Mouse (Mus musculus): Measurements from ENCODE around the gene Polr2g.

The Polr2g gene

DNA sequence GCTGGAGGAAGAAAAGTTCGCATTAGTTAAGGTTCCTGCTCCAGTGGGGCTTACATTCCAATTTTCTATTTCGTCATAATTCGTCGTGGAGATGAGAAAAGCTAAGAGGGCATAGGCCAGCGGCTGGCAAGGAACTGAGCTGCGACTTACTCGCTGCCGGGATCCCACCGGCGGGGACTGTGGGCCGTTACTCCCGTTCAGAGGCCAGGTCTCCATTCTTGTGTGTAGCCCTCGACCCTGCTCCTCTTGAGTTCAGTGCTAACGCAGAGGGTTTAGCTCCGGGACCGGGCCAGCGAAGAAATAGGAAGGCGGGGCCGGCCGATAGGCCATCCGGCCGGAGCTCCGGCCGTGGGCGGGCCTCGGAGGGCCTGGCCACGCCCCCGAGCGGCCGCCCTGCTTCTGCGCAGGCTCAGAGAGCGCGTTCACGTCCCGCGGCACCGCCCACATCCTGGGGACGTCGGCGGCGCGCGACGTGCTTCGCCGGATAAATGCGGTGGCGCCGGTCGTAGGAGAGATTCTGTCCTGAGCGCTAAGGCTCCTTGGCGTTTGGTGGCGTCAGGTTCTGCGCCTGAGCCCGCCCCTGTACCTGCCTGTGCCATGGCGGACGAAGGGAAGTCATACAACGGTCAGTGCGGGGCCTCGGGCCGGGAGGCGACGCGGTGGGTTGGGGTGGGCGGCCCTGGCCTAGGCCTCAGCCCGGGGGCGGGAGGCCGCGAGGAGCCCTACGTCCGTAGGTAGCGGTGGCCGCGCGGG is 41.6 kb downstream of the Polr2g start, which contains the start of gene Nxf1:
TSS of gene Nxf1 (plus strand) at position 439 of the 753 bp plus-strand sequence.
- DNase-seq: peak; percentile 96

DNA sequence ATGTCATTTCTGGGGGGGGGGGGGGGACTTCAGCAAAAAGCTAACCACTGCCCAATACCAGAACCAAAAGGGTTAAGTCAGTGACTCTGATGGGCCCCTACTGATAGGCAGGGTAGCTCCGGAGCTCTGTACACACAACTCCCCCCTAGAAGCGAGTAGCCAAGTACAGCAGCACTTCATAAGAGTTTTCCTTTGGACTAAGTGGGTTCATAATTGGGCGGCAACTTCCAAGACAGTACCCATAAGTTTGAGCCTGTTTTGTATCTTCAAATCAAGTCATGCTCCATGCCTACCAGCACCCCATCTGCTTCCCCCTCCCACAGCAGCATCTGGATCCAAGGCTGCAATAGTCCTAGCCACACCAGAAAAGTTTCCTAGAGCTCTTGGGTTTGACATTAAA is 42.7 kb downstream of the Polr2g start:
- no peak for DNase-seq

DNA sequence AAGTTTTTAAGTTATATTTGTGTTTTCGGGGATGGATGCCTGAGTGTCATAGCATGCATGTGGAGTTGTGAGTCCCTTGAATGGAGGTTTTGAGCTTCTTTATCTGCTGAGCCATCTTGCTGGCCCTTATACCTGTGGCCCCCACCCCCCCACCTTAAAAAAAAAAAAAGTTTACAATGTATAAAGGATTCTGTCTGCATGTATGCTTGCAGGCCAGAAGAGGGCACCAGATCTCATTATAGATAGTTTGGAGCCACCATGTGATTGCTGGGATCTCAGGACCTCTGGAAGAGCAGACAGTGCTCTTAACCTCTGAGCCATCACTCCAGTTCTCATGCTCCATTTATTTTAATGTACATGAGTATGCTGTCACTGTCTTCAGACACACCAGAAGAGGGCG is 51.0 kb downstream of the Polr2g start:
- DNase-seq: no peak

DNA sequence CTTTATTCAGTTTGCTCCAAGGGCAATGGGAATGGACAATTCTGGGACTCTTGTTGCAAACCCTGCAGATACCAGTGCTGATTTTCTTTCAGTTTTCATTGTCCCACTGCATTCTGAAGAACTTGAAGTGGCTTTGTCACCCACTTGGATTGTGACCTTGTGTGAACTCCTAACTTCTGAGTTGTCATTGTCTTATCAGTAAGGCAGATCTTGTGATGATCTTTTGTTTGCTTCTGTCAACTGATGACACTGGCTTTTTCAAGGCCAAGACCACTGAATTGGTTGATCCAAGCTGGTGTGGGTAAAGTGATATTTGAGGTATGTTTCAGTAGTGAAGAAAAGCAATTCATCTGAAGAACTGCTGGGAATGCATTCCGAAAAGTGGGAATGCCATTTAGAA is 53.0 kb downstream of the Polr2g start:
- no peak for DNase-seq
